Mouse (Mus musculus): ENCODE measurements around the gene Pbx2. TPM values are rescaled to one million over a fixed set of nuclear protein-coding genes. Genes with fewer than 3 reads are reported as not detected.

The Pbx2 gene
- polyA plus RNA-seq, 1 experiment from 2014 or later, result 17.9 TPM

GRCm38 (mm10) chr17:34626773-34627092 is 35.7 kb downstream of the Pbx2 start:
- Histone ChIP-seq H3K4me1 (replicated peaks; ENCODE audit: control insufficient read depth, insufficient read depth, low read length) (peaks cover 24% of the 10 kb centered on the region), H3K27me3 (ENCODE audit: control insufficient read depth, insufficient read depth, low read length) (peaks cover 20% of the 10 kb centered on the region), H3K9ac (ENCODE audit: low read length) (peak overlapping the region; percentile 47), H3K9me3 (ENCODE audit: control insufficient read depth, low read length) (no peaks in the 10 kb centered on the region), H3K4me2 (ENCODE audit: low read depth, low read length, severe bottlenecking) (peak overlapping the region; percentile 67), H3K4me3 (ENCODE audit: low read depth, low read length) (peak overlapping the region; percentile 48), H3K27ac (ENCODE audit: low read depth, low read length) (peak overlapping the region; percentile 37; the same call in 1 of the 2 replicates), H3K36me3 (ENCODE audit: control insufficient read depth, insufficient read depth, low read length) (no peaks in the 10 kb centered on the region; the same call in 1 of the 2 replicates)
- DNase-seq (ENCODE audit: low spot score) (peak; percentile 69), ATAC-seq (replicated peaks; ENCODE audit: low FRiP score) (peak; percentile 31; the same call in 1 of the 2 replicates)
- 0% methylated on average over 18 of the region's 18 CpGs for WGBS

- 1% methylated on average over 39 of the region's 45 CpGs for WGBS
- no peaks in the 10 kb centered on the region; the same call in 1 of the 2 replicates for H3K36me3 ChIP-seq (ENCODE audit: control insufficient read depth, insufficient read depth, low read length)
- peak overlapping the region; percentile 48 for H3K4me3 ChIP-seq (ENCODE audit: low read depth, low read length)
- peaks cover 28% of the 10 kb centered on the region for H3K4me1 ChIP-seq (replicated peaks; ENCODE audit: control insufficient read depth, insufficient read depth, low read length)
- peaks cover 24% of the 10 kb centered on the region for H3K27me3 ChIP-seq (ENCODE audit: control insufficient read depth, insufficient read depth, low read length)
- peak overlapping the region; percentile 47 for H3K9ac ChIP-seq (ENCODE audit: low read length)
- H3K27ac ChIP-seq (ENCODE audit: low read depth, low read length), result peak overlapping the region; percentile 84
- no peaks in the 10 kb centered on the region for H3K9me3 ChIP-seq (ENCODE audit: control insufficient read depth, low read length)
- DNase-seq (ENCODE audit: low spot score), result peak; percentile 94
- peak; percentile 76 for ATAC-seq (replicated peaks; ENCODE audit: low FRiP score)
- H3K4me2 ChIP-seq (ENCODE audit: low read depth, low read length, severe bottlenecking), result peak overlapping the region; percentile 67
Observed at GRCm38 (mm10) chr17:34627093-34627942, 36.3 kb downstream of the Pbx2 start.

- peak within 1 kb of the TSS; percentile 84 for H3K27ac ChIP-seq (ENCODE audit: low read depth, low read length)
- peak within 1 kb of the TSS; percentile 48 for H3K4me3 ChIP-seq (ENCODE audit: low read depth, low read length)
- no peaks in the 10 kb centered on the region for H3K9me3 ChIP-seq (ENCODE audit: control insufficient read depth, low read length)
- WGBS, result 8% methylated on average over 29 of the region's 29 CpGs
- H3K4me2 ChIP-seq (ENCODE audit: low read depth, low read length, severe bottlenecking), result peak within 1 kb of the TSS; percentile 67
- peaks cover 28% of the 10 kb centered on the region for H3K4me1 ChIP-seq (replicated peaks; ENCODE audit: control insufficient read depth, insufficient read depth, low read length)
- H3K9ac ChIP-seq (ENCODE audit: low read length), result peak within 1 kb of the TSS; percentile 47
- DNase-seq (ENCODE audit: low spot score), result peak; percentile 71
- H3K27me3 ChIP-seq (ENCODE audit: control insufficient read depth, insufficient read depth, low read length), result peaks cover 26% of the 10 kb centered on the region
- ATAC-seq (replicated peaks; ENCODE audit: low FRiP score), result no peak
- H3K36me3 ChIP-seq (ENCODE audit: control insufficient read depth, insufficient read depth, low read length), result no peaks in the 10 kb centered on the region; the same call in 1 of the 2 replicates
Observed at GRCm38 (mm10) chr17:34627943-34628643, 37.0 kb downstream of the Pbx2 start, which contains the start of gene Ppt2. Ppt2 (minus strand) TSS chr17:34628510.

GRCm38 (mm10) chr17:34628644-34628967 is 37.5 kb downstream of the Pbx2 start:
- Histone ChIP-seq H3K4me3 (ENCODE audit: low read depth, low read length) (no peak overlapping the region), H3K27me3 (ENCODE audit: control insufficient read depth, insufficient read depth, low read length) (peaks cover 26% of the 10 kb centered on the region), H3K36me3 (ENCODE audit: control insufficient read depth, insufficient read depth, low read length) (no peaks in the 10 kb centered on the region; the same call in 1 of the 2 replicates), H3K4me2 (ENCODE audit: low read depth, low read length, severe bottlenecking) (peak overlapping the region; percentile 67; the same call in 1 of the 2 replicates), H3K4me1 (replicated peaks; ENCODE audit: control insufficient read depth, insufficient read depth, low read length) (peaks cover 28% of the 10 kb centered on the region), H3K27ac (ENCODE audit: low read depth, low read length) (peak overlapping the region; percentile 20; the same call in 1 of the 2 replicates), H3K9me3 (ENCODE audit: control insufficient read depth, low read length) (no peaks in the 10 kb centered on the region), H3K9ac (ENCODE audit: low read length) (no peak overlapping the region; the same call in 1 of the 2 replicates)
- 11% methylated on average over 5 of the region's 5 CpGs for WGBS
- DNase-seq (ENCODE audit: low spot score) (no peak), ATAC-seq (replicated peaks; ENCODE audit: low FRiP score) (no peak)

GRCm38 (mm10) chr17:34629221-34629751 is 38.2 kb downstream of the Pbx2 start, which contains the start of gene Prrt1:
Prrt1 (plus strand) TSS chr17:34629533.
- no peaks in the 10 kb centered on the region for H3K9me3 ChIP-seq (ENCODE audit: control insufficient read depth, low read length)
- no peaks in the 10 kb centered on the region; the same call in 1 of the 2 replicates for H3K36me3 ChIP-seq (ENCODE audit: control insufficient read depth, insufficient read depth, low read length)
- peak; percentile 60 for DNase-seq (ENCODE audit: low spot score)
- peak within 1 kb of the TSS; percentile 47 for H3K9ac ChIP-seq (ENCODE audit: low read length)
- ATAC-seq (replicated peaks; ENCODE audit: low FRiP score), result peak; percentile 26; the same call in 1 of the 2 replicates
- H3K27me3 ChIP-seq (ENCODE audit: control insufficient read depth, insufficient read depth, low read length), result peaks cover 26% of the 10 kb centered on the region
- H3K4me2 ChIP-seq (ENCODE audit: low read depth, low read length, severe bottlenecking), result peak within 1 kb of the TSS; percentile 67
- peak within 1 kb of the TSS; percentile 48 for H3K4me3 ChIP-seq (ENCODE audit: low read depth, low read length)
- WGBS, result under 1% methylated on average over 16 of the region's 16 CpGs
- peak within 1 kb of the TSS; percentile 20; the same call in 1 of the 2 replicates for H3K27ac ChIP-seq (ENCODE audit: low read depth, low read length)
- H3K4me1 ChIP-seq (replicated peaks; ENCODE audit: control insufficient read depth, insufficient read depth, low read length), result peaks cover 28% of the 10 kb centered on the region

- H3K4me1 ChIP-seq (replicated peaks; ENCODE audit: control insufficient read depth, insufficient read depth, low read length), result peaks cover 28% of the 10 kb centered on the region
- peak overlapping the region; percentile 49; the same call in 1 of the 2 replicates for H3K4me2 ChIP-seq (ENCODE audit: low read depth, low read length, severe bottlenecking)
- H3K9ac ChIP-seq (ENCODE audit: low read length), result peak overlapping the region; percentile 16; the same call in 1 of the 2 replicates
- ATAC-seq (replicated peaks; ENCODE audit: low FRiP score) (no peak), DNase-seq (ENCODE audit: low spot score) (peak; percentile 57)
- H3K27me3 ChIP-seq (ENCODE audit: control insufficient read depth, insufficient read depth, low read length), result peaks cover 26% of the 10 kb centered on the region
- no peaks in the 10 kb centered on the region; the same call in 1 of the 2 replicates for H3K36me3 ChIP-seq (ENCODE audit: control insufficient read depth, insufficient read depth, low read length)
- no peak overlapping the region for H3K27ac ChIP-seq (ENCODE audit: low read depth, low read length)
- WGBS, result 13% methylated on average over 12 of the region's 12 CpGs
- no peaks in the 10 kb centered on the region for H3K9me3 ChIP-seq (ENCODE audit: control insufficient read depth, low read length)
- H3K4me3 ChIP-seq (ENCODE audit: low read depth, low read length), result peak overlapping the region; percentile 22
Observed at GRCm38 (mm10) chr17:34629796-34630603, 38.9 kb downstream of the Pbx2 start.

- no peak overlapping the region for H3K27ac ChIP-seq (ENCODE audit: low read depth, low read length)
- ATAC-seq (replicated peaks; ENCODE audit: low FRiP score) (no peak), DNase-seq (ENCODE audit: low spot score) (peak; percentile 57)
- peaks cover 28% of the 10 kb centered on the region for H3K4me1 ChIP-seq (replicated peaks; ENCODE audit: control insufficient read depth, insufficient read depth, low read length)
- peak overlapping the region; percentile 43 for H3K9ac ChIP-seq (ENCODE audit: low read length)
- peaks cover 26% of the 10 kb centered on the region for H3K27me3 ChIP-seq (ENCODE audit: control insufficient read depth, insufficient read depth, low read length)
- H3K4me2 ChIP-seq (ENCODE audit: low read depth, low read length, severe bottlenecking), result peak overlapping the region; percentile 49
- WGBS, result 3% methylated on average over 44 of the region's 48 CpGs
- peak overlapping the region; percentile 22 for H3K4me3 ChIP-seq (ENCODE audit: low read depth, low read length)
- H3K36me3 ChIP-seq (ENCODE audit: control insufficient read depth, insufficient read depth, low read length), result no peaks in the 10 kb centered on the region
- H3K9me3 ChIP-seq (ENCODE audit: control insufficient read depth, low read length), result no peaks in the 10 kb centered on the region
Observed at GRCm38 (mm10) chr17:34630761-34631301, 39.8 kb downstream of the Pbx2 start.

Data from forebrain, embryonic 11.5 days (tissue).